Mouse (Mus musculus): ENCODE measurements around the gene Sesn2. TPM values are rescaled to one million over a fixed set of nuclear protein-coding genes. Genes with fewer than 3 reads are reported as not detected.

Gene Sesn2
- polyA plus RNA-seq, 1 experiment from 2014 or later: 22.4 TPM

DNA sequence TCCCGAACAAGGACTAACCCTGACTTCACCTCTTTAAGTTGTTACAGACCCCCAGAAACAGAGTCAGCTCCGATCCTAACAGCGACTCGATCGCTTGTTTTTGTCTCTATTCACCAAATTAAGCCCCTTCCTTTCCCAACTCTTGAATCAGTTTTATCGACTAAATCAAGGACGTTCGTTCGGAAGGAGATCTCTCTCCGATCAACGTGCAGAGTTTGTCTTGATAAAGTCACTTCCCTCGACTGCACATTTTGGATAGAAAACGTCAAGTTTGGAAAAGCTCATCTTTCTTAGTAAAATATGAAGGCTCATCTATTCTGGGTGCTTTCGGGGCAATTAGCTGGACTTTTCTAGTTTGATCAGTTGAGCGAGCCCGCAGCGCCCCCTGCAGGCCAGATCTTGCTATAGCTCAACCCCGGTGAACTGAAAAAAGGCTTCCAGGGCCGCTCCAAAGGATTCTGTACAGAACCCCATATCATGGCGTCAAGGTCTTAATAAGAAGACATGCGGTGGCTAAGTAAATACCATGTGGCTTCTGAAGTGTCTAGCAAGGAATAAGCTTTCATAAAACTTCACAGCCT lies 4.3 kb upstream of the Sesn2 start:
- DNase-seq (ENCODE audit: low read depth, low spot score) (no peak), ATAC-seq (no peak)
- peak; percentile 82 for TF ChIP-seq CTCF (IDR thresholded peaks at IDR 0.05)
- CTCF ChIA-PET: interaction anchor here (0.8 to 2.8 kb wide), 17 partner anchors 9 to 218 kb away, joined by 3 to 19 read pairs (median 4); partner anchors contain the start of gene Med18
- H3K27me3 ChIP-seq: no peaks in the 10 kb centered on the region
- POLR2A ChIA-PET: interaction anchor here (0.7 to 2.0 kb wide), 4 partner anchors 13 to 245 kb away, joined by 3 to 8 read pairs (median 4); partner anchors contain the start of gene Med18
- in situ Hi-C loops (cut with MboI; ENCODE audit: low pct_unique_long_range_greater_than_20kb): loop anchor here (5.0 to 10.0 kb wide), 4 partner anchors 52 to 220 kb away; partner anchors contain the start of genes Med18, Phactr4 and Rcc1

DNA sequence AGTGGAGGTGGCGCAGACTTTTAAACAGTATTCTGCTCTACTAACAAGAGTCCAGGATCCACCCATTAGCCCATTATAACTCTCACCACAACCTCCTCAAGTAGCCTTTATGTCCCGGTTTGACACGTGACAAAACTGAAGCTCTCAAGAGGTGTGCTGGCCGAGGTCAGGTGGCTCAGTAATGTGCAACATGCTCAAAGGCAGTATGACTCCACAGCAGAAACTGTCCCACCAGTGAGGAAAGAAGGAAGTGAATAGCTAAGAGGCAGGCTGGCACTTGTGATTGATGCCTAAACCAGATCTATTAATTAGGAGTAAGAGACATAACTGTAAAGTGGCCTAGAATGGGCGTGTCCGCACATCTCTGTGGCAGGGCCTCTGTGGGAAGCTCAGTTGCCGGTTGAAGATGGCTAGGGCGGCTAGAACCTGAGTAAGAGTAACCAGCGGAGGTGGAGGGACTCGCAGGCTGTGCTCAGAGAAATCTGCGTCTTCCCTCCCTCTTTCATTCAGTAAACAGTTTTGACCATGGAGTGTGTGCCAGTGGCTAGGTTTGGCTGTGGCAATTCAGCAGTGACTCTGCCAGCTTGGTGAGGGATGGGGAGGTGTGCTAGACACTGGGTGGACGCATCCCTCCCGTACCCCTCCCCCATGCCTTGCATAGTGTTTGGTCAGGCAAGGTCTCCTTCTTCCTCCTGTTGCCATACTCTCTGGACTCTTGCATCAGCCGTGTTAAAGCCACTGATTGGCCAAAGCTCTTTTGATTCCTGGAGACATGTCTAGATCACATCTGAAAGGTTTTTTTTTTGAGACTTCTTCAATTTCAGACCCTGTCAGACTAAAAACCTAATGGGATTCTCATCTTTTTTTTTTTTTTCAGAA lies 3.3 kb upstream of the Sesn2 start:
- TF ChIP-seq CTCF (IDR thresholded peaks at IDR 0.05): no peak
- no peak for DNase-seq (ENCODE audit: low read depth, low spot score)
- ChIA-PET CTCF (interaction anchor here (0.8 to 2.8 kb wide), 11 partner anchors 9 to 217 kb away, joined by 3 to 19 read pairs (median 3); no protein-coding TSS in a partner anchor), POLR2A (interaction anchor here (0.7 to 2.0 kb wide), 5 partner anchors 39 to 244 kb away, joined by 3 to 8 read pairs (median 3); partner anchors contain the start of gene Med18)
- in situ Hi-C loops (cut with MboI; ENCODE audit: low pct_unique_long_range_greater_than_20kb): loop anchor here (5.0 to 10.0 kb wide), 4 partner anchors 51 to 219 kb away; partner anchors contain the start of genes Med18, Phactr4 and Rcc1
- H3K27me3 ChIP-seq: no peaks in the 10 kb centered on the region
- ATAC-seq: no peak

DNA sequence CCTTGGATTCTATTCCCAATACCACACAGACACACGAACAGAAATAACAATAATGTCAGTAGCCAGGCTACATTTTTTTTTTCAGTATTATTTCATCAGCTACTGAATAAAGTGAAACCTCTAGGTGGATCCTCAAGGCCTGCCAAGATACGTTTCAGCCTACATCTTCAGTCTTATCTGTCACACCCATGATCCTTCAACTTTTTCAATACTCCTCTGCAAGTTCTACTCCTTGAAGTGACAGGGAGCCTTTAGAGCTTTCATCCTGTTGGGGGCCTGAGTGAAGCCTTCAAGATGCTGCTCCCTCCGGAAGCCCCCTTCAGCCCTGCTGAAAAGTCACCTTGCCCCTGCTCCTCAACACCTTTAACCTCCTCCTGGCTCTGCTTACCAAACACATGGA lies 1.8 kb upstream of the Sesn2 start:
- in situ Hi-C loops (cut with MboI; ENCODE audit: low pct_unique_long_range_greater_than_20kb): loop anchor here (5.0 to 10.0 kb wide), 4 partner anchors 50 to 217 kb away; partner anchors contain the start of genes Med18, Phactr4 and Rcc1
- DNase-seq (ENCODE audit: low read depth, low spot score) (no peak), ATAC-seq (no peak)
- CTCF ChIA-PET: interaction anchor here (2.6 kb wide), 1 partner anchor 41 kb away, joined by 16 read pairs; no protein-coding TSS in a partner anchor
- POLR2A ChIA-PET: no interaction called here
- H3K27me3 ChIP-seq: no peaks in the 10 kb centered on the region
- no peak for TF ChIP-seq CTCF (IDR thresholded peaks at IDR 0.05)

DNA sequence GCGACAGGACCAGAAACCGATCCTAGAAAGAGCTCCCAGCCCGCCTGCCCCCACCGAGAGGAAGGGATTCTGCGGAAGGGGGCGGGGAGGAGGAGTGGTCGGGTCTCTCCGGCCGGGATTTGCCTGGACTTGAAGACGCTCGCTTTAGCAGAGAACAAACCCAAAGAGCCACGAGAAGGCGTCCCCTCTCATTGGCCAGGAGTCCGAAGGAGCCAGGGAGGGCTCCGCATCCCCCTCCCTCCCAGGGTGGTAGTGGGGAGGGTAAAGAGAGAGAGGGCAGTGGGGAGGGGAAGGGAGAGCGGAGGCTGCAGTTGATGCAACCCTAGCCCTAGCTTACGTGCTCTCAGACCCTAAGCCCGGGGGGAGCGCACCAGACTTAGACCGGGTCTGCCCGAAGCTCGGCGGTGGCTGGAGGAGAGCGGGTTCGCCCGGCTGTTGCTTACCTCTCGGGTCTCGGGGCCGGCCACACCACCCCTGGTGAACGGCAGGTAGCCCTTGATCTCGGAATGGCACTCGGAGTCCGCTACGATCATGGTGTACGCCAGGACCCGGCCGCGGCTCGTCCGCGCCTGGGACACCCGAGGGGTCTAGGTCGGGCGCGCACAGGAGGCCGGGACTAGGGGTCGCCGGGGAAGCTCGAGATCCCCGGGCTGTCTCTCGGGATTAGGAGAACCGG lies 542 bp downstream of the Sesn2 start:
- ATAC-seq (peak; percentile 63), DNase-seq (ENCODE audit: low read depth, low spot score) (peak; percentile 64)
- TF ChIP-seq CTCF (IDR thresholded peaks at IDR 0.05): no peak
- H3K27me3 ChIP-seq: no peaks in the 10 kb centered on the region
- ChIA-PET POLR2A (interaction anchor here (0.5 to 1.6 kb wide), 5 partner anchors 35 to 325 kb away, joined by 3 to 4 read pairs (median 3); no protein-coding TSS in a partner anchor), CTCF (interaction anchor here (0.6 kb wide), 1 partner anchor 46 kb away, joined by 3 read pairs; the partner anchor contains the start of gene Med18)
- in situ Hi-C loops (cut with MboI; ENCODE audit: low pct_unique_long_range_greater_than_20kb): loop anchor here (5.0 to 10.0 kb wide), 4 partner anchors 47 to 215 kb away; partner anchors contain the start of genes Med18, Phactr4 and Rcc1

DNA sequence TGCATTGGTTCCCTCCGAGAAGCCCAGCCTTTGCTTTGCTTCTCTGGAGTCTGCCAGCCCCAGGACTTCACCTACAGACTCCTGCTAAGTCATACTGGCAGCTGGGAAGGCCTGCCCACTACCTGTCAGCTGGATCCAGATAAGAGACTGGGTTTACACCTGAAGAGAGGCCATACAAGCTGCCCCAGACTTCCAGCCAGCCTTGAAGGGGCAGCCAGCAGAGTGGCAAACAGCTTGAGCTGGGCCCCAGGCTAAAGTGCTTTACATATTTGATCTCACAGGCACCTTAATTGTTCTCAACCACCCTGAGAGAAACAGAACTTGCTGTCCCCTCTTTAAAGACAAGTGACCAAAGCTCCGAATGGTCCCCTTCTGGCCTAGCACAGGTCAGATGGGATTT lies 3.1 kb downstream of the Sesn2 start:
- DNase-seq (ENCODE audit: low read depth, low spot score) (no peak), ATAC-seq (no peak)
- in situ Hi-C loops (cut with MboI; ENCODE audit: low pct_unique_long_range_greater_than_20kb): no loop called here
- H3K27me3 ChIP-seq: no peaks in the 10 kb centered on the region
- CTCF ChIA-PET: no interaction called here
- no peak for TF ChIP-seq CTCF (IDR thresholded peaks at IDR 0.05)
- POLR2A ChIA-PET: interaction anchor here (1.0 to 1.5 kb wide), 2 partner anchors 11 to 20 kb away, joined by 3 to 5 read pairs; no protein-coding TSS in a partner anchor

DNA sequence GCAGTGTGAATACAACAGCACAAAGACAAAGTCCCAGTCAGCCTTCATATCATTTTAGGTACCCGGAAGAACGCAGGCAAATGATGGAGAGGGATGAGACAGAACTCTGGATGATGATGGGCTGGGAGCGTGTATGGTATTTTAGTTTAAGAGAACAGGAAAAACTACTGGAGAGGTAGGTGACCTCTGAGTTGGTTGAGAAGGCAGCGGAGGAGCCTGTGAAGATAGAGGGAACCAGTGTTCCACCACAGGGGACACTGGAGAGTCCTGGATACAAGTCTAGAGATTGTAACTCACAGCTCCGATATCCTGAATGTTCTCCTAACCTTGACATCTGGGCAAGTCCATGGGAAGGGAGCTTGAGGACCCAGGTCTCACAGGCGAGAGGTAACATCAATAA lies 4.1 kb downstream of the Sesn2 start:
- in situ Hi-C loops (cut with MboI; ENCODE audit: low pct_unique_long_range_greater_than_20kb): no loop called here
- ChIA-PET POLR2A (no interaction called here), CTCF (no interaction called here)
- no peaks in the 10 kb centered on the region for H3K27me3 ChIP-seq
- TF ChIP-seq CTCF (IDR thresholded peaks at IDR 0.05): no peak
- DNase-seq (ENCODE audit: low read depth, low spot score): no peak
- no peak for ATAC-seq

DNA sequence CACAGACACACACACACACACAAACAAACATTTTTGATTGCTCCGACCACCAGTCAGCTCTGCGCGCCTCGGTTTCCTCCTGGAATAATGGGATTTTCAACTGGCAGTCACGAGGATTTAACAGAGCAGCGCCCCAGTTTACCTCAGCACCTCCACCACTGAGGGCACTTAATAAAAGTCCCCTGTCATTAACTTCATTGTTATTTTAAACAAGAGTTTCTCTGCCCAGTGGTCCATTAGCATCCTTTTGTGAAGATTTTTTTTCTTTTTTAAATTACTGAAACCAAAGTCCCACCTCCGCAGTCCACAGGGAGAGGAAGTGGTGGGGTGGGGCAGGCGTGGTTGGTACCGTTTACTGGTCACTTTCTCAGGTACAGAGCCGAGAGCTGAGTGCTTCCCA lies 4.5 kb downstream of the Sesn2 start:
- H3K27me3 ChIP-seq: no peaks in the 10 kb centered on the region
- no peak for DNase-seq (ENCODE audit: low read depth, low spot score)
- TF ChIP-seq CTCF (IDR thresholded peaks at IDR 0.05): no peak
- ChIA-PET POLR2A (interaction anchor here (0.6 kb wide), 1 partner anchor 11 kb away, joined by 3 read pairs; no protein-coding TSS in a partner anchor), CTCF (interaction anchor here (0.9 kb wide), 1 partner anchor 9 kb away, joined by 3 read pairs; no protein-coding TSS in a partner anchor)
- ATAC-seq: no peak
- in situ Hi-C loops (cut with MboI; ENCODE audit: low pct_unique_long_range_greater_than_20kb): no loop called here

DNA sequence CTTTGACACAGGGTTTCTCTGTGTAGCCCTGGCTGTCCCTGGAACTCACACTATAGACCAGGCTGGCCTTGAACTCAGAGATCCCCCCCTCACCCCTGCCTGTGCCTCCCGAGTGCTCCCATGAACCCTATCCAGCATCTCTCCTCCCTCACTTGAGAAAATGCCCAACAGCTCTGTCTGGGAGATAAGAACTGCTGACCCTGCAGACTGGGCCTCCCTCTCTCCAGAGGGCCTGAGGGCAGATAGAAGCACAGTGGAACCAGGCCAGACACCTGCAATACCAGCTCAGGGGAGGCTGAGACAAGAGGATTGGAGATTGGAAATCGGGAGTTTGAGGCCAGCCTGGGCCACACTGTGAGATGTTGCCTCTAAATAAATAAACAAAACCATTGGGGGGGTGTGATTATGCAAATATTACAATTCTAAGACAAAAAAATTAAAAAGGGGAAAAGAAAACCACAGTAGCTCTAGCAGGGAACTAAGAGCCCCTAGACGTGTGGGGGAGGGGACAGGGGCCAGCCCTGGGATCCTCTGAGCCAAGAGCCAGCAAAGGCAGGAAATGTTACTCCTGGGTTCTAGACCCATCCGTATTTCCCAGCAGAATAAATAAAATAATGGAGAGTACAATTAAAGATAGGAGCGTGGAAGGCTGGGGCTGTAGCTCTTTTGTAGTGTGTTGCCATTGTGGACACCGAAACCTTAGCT lies 5.1 kb downstream of the Sesn2 start:
- ChIA-PET CTCF (interaction anchor here (0.9 kb wide), 1 partner anchor 9 kb away, joined by 3 read pairs; no protein-coding TSS in a partner anchor), POLR2A (interaction anchor here (0.6 kb wide), 1 partner anchor 10 kb away, joined by 3 read pairs; no protein-coding TSS in a partner anchor)
- ATAC-seq: no peak
- in situ Hi-C loops (cut with MboI; ENCODE audit: low pct_unique_long_range_greater_than_20kb): no loop called here
- H3K27me3 ChIP-seq: no peaks in the 10 kb centered on the region
- no peak for TF ChIP-seq CTCF (IDR thresholded peaks at IDR 0.05)
- no peak for DNase-seq (ENCODE audit: low read depth, low spot score)

DNA sequence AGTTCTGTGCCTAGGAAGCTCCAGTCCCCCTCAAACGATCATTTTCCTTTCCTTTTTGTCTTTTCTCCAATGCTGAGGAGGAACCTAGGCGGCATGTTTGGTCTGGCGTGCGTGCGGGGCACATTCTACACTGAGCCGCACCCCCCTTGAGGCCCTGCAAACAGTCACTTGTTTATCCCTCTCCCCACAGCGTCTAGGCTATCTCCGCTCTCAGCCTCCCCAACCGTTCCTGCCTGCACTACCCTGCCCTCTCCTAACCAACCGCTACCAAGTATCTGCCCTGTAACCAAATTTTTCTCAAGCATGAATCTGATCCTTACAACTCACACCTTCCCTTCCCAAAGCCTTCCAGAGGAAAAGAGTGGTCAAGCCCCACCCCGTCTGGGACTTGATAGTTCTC lies 7.0 kb downstream of the Sesn2 start:
- ATAC-seq: no peak
- in situ Hi-C loops (cut with MboI; ENCODE audit: low pct_unique_long_range_greater_than_20kb): no loop called here
- DNase-seq (ENCODE audit: low read depth, low spot score): no peak
- no peaks in the 10 kb centered on the region for H3K27me3 ChIP-seq
- no peak for TF ChIP-seq CTCF (IDR thresholded peaks at IDR 0.05)
- POLR2A ChIA-PET: no interaction called here
- CTCF ChIA-PET: interaction anchor here (1.0 to 1.9 kb wide), 2 partner anchors 10 to 39 kb away, joined by 3 to 6 read pairs; partner anchors contain the start of gene Med18

Data from Patski (cell line).